Mouse (Mus musculus) embryo, embryonic 11.5 days (tissue): ENCODE measurements around the gene Cd5l.
A peak's percentile ranks its signal among the peaks of the same experiment; 100 is the strongest.

Experiments
- DNase-seq: peaks from one replicate; pipeline ENCODE4 v3.0.0-alpha.2; 2012; ENCODE audit warnings: low read depth, low spot score

Cd5l gene

GRCm38 (mm10) chr3:87408171-87408570, 50.5 kb downstream of the Cd5l start:
- DNase-seq, result peak; percentile 16

DNA sequence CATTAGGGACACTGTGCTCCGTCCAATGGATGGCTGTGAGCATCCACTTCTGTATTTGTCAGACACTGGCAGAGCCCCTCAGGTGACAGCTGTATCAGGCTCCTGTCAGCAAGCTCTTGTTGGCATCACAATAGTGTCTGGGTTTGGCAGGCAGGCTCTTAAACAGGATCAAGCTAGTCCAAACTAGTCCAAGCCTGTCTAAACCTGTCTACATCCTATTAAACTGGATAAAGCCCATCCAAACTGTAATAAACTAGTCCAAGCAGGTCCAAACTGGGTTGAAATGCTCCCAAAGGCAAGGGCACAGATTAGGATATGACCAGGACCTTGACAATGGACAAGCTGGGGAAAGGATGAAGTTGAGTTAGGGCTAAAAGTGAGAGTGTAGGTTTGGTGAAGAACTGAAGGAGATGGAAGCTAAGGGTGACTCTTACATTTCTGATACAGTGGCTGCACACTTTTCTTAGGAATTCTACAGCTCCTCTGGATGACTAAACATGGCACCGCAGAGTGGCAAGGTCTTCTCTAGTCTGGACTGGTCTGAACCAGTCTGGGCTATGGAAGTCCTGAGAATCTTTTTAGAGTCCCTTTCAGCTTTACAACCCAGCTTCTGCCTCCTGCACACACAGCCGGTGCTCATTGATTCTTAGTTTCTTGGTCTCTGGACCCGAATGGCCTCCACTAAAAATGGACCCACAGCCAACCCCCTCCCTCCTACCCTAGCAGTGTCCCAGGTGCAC, 51.7 kb downstream of the Cd5l start:
- no peak for DNase-seq

DNA sequence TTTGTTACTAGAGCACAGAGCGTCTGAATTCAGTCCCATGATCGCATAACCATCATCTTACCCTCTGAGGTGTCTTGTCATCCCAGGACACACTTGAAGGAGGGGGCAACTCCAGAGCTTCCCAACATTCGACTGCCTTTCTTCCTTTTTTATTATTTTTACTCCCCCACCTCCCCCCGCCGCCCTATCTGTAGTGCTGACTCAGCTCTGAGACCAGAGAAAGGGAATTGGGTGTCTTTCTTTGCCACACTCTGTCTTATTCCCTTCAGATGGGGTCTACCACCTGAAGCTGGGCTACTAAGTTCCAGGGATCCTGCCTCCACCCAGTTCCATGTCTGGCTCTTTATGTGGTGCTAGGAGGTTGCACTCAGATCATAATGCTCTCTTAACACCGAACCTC, 52.9 kb downstream of the Cd5l start:
- no peak for DNase-seq

GRCm38 (mm10) chr3:87411150-87411549, 53.5 kb downstream of the Cd5l start:
- DNase-seq, result peak; percentile 35

DNA sequence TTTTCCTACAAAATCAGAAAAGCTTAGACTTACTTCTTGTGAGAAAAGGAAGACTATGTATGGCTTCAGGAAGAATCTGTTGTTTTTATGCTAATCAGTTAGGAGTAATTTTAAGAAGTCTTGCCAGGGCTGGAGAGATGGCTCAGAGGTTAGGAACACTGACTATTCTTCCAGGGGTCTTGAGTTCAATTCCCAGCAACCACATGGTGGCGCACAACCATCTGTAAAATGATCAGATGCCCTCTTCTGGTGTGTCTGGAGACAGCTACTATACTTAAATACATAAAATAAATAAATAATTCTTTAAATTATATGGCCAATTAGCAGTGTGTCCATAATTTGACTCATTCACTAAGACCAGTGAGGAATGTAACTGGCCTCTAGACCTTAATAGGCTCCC, 63.0 kb downstream of the Cd5l start:
- DNase-seq, result no peak
